Mouse (Mus musculus) neural tube, embryonic 10.5 days (tissue): ENCODE data around the gene Qser1.
A peak's percentile ranks its signal among the peaks of the same experiment; 100 is the strongest.

ENCODE experiments used
- DNase-seq: peaks from one replicate; pipeline ENCODE4 v3.0.0-alpha.2; 2017; ENCODE audit warnings: low spot score; ENCODE audit errors: extremely low spot score

The Qser1 gene

GRCm38 (mm10) chr2:104736241-104736640 lies 80.3 kb downstream of the Qser1 start:
- DNase-seq: no peak

DNA sequence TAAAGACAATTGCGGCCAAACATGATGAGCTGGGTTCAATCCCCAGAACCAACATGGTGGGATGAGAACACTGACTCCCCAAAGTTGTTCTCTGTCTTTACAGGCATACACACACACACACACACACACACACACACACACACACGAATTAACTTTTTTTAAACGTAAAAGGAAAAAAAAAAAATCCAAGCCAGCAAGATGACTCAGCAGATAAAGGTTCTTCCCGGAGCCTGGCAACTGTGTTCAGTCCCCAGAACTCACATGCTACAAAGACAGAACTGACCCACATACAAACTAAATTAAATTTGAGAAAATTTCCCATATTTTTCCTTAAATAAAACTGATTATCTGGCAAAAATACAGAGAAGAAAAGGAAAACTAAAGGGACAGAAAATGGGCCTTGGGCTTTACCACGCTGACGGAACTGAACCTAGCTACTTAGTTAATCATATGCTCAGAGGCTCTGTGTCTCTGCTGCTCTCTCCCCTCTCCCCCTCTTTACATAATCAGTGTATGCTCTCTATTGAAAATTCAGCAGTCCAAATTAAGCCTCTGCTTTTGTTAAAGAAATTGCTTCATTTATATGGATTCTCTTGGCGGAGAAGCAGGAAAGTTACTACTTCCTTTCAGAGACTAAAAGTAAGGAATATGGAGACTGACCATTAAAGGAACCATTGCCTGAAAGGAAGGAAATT lies 83.9 kb downstream of the Qser1 start:
- DNase-seq: no peak

- DNase-seq: no peak
Measured at GRCm38 (mm10) chr2:104732033-104732444, 84.5 kb downstream of the Qser1 start.

DNA sequence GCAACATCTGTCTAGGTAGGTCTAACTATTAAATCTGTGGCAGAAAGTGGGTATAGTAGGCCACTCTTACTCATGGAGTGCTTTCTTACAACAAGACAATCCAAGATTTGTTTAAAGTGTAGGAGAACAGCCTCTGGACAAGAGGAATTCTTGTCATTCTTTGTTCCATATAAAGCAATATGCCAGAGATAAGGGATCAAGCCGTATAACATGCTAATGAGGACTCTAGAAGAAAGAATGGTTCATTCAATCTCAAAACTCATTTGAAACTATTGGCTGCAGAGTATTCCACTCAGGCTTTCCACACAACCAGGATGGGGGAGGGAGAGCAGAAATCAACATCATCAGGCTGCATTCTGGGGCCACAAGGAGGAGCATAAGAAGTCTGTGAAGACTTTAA lies 89.2 kb downstream of the Qser1 start:
- no peak for DNase-seq

GRCm38 (mm10) chr2:104722021-104722420 lies 94.5 kb downstream of the Qser1 start:
- DNase-seq: no peak

DNA sequence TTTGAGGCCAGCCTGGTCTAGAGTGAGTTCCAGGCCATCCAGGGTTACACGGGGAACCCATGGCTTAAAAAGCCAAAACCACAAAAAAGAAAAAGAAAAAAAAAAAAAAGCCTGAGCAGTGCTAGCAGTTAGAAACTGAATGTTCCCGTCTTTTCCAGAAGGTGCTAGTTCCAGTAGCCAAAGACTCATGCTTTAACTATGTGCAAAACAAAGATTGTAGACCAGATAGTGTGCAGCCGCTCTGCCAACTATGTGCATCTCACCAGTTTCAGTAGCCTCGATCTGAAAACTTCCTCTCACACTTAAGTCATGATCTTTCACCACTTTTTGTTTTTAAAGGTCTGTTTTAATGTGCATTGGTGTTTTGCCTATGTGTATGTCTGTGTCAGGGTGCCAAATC lies 98.7 kb downstream of the Qser1 start:
- DNase-seq: no peak

- no peak for DNase-seq
Measured at GRCm38 (mm10) chr2:104717231-104717735, 99.3 kb downstream of the Qser1 start.

DNA sequence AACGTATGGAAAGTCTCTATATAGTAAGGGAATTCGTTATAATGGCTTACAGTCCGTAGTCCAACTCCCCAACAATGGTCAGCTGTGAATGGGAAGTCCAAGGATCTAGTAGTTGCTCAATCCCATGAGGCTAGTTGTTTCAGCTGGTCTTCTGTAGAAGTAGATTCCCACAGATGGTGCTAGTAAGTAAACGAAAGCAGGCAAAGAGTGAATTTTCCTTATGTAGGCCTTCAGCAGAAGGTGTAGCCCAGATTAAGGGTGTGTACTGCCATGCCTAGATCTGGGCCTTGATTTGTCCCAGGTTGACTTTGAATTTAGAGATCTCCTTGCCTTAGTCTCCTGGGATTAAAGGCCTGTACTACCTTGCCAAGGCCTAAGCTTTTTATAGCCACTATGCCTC lies 100.3 kb downstream of the Qser1 start, which contains the start of gene Pin1rt1:
TSS of gene Pin1rt1 (minus strand) at position 101 of the 400 bp plus-strand sequence.
- no peak for DNase-seq

- DNase-seq: peak; percentile 16
Measured at GRCm38 (mm10) chr2:104714254-104714691, 102.3 kb downstream of the Qser1 start.

- no peak for DNase-seq
Measured at GRCm38 (mm10) chr2:104712486-104712809, 104.1 kb downstream of the Qser1 start.

GRCm38 (mm10) chr2:104711585-104712485 lies 104.7 kb downstream of the Qser1 start, which contains the start of gene Tcp11l1:
TSS of gene Tcp11l1 (minus strand) at chr2:104712169.
- peak; percentile 81 for DNase-seq

DNA sequence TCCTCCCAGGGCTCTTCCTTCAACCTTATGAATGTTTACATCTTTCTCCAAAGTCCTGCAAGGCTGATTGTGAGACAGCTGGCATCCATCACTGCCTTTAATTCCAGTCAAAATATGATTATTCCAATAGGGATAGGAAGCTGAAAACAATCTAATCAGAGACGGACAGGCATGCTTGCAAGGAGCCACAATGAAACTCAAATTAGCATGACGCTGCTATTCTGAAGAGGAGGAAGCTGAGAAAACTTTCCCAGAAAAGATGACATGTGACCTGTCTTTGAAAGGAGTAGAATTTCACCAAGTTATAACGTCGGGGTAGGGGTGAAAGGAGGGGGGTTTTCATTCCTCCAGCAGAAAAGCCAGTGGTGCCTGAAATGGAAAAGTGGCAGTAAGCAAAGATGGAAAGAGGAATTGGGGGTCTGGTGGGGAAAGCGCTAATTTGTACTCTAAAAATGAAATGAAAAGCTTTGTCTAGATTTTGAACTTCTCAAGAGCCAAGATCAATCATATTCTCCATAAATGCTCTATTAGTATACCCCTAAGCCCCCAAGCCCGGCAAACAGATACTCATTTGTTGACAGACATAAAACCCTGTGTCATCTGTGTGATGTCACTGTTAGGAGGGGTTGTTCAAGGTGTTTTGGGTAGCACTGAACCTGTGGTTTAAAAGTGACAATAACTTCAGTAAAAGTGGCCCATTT lies 105.7 kb downstream of the Qser1 start:
- DNase-seq: no peak

DNA sequence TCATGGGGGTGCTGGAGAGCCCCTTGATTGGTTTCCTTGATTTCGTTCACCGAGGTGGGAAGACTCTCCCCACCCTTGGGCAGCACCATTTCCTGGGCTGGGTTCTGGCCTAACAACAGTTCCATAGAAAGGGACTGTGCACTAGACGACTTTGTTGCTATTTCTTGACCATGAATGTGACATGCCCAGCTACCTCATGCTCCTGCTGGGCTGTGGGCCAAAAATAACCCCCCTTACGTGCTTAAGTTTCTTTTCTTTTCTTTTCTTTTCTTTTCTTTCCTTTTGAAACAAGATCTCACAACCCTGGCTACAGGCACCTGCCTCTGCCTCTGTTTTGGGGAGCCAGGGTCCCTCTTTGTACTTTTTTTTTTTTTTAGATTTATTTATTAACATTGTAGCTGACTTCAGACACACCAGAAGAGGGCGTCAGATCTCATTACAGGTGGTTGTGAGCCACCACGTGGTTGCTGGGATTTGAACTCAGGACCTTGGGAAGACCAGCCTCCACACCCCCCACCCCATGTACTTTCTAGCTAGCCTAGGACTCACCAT lies 106.7 kb downstream of the Qser1 start:
- DNase-seq: no peak
